Comparison of ENCODE assay signal across 30 mouse cellular contexts in genomic region chr2:173124022-173124735, GRCm38 (mm10). TPM values are rescaled to one million over a fixed set of nuclear protein-coding genes. Genes with fewer than 3 reads are reported as not detected.
DNase-seq lines count a peak whose midpoint lies in the region; ATAC-seq lines count a peak whose summit lies in the region.
"Had no signal": no experiment of that assay in that cellular context is flagged by ENCODE, and none has a peak within 500 bp of the region (broad histone marks: within the 10 kb centered on the region; RNA-seq: fewer than 3 reads in every experiment).

No protein-coding gene starts in this region.

- H3K4me1 ChIP-seq in kidney, embryonic 15.5 days = no peaks in the 10 kb centered on the region
- no peaks in the 10 kb centered on the region for H3K4me1 ChIP-seq in forebrain, embryonic 10.5 days
- H3K4me1 ChIP-seq: embryonic facial prominence, embryonic 10.5 days; neural tube, embryonic 12.5 days had no signal

- ATAC-seq in kidney, embryonic 15.5 days (replicated peaks; ENCODE audit: low FRiP score) = no peak
- ATAC-seq in megakaryocyte progenitor cell, adult 5-6 weeks (replicated peaks; ENCODE audit: poor library complexity) = peak; percentile 38; the same call in 1 of the 2 replicates
- ATAC-seq: forebrain, postnatal 0 days; hindbrain, postnatal 0 days had no signal

- DNase-seq in kidney, adult 9 months = peak; percentile 92
- DNase-seq in A20 (ENCODE audit: low read depth, low spot score) (peak; percentile 22), adipocyte (ENCODE audit: low spot score) (peak; percentile 86)
- DNase-seq in forebrain, embryonic 10.5 days (ENCODE audit: extremely low spot score, low spot score) = no peak
- no peak for DNase-seq in thymus, adult 18-20 months
- DNase-seq: cerebellum, adult 11-12 months; cerebellum, postnatal 10 days; forebrain, postnatal 0 days; gastrocnemius, postnatal 25 days; heart, adult 2 months; heart, postnatal 14 days; layer of hippocampus, adult 9-11 months; lung, embryonic 14.5 days; midbrain, embryonic 14.5 days; right cerebral cortex, postnatal 14 days; thymus, postnatal 25 days had no signal

- no peaks in the 10 kb centered on the region for H3K9me3 ChIP-seq in kidney, embryonic 15.5 days (replicated peaks)
- no peaks in the 10 kb centered on the region; the same call in 1 of the 2 replicates for H3K9me3 ChIP-seq in forebrain, embryonic 10.5 days
- H3K9me3 ChIP-seq: heart, embryonic 13.5 days; neural tube, embryonic 12.5 days had no signal

- no peak overlapping the region for H3K27ac ChIP-seq in kidney, embryonic 15.5 days
- H3K27ac ChIP-seq in forebrain, embryonic 10.5 days = no peak overlapping the region
- H3K27ac ChIP-seq: embryonic facial prominence, embryonic 10.5 days; heart, adult 2 months; heart, embryonic 13.5 days; hindbrain, postnatal 0 days; left cerebral cortex, adult 2 months; neural tube, embryonic 12.5 days had no signal

- H3K4me3 ChIP-seq in kidney, embryonic 15.5 days (replicated peaks) = no peak overlapping the region
- H3K4me3 ChIP-seq in forebrain, embryonic 10.5 days = no peak overlapping the region
- H3K4me3 ChIP-seq: embryonic facial prominence, embryonic 10.5 days; heart, adult 2 months; heart, embryonic 13.5 days; left cerebral cortex, adult 2 months; neural tube, embryonic 12.5 days had no signal

- peaks cover 12% of the 10 kb centered on the region for H3K27me3 ChIP-seq in kidney, embryonic 15.5 days
- no peaks in the 10 kb centered on the region for H3K27me3 ChIP-seq in forebrain, embryonic 10.5 days (ENCODE audit: poor library complexity, severe bottlenecking)
- H3K27me3 ChIP-seq: neural tube, embryonic 12.5 days had no signal

- WGBS in kidney, embryonic 15.5 days = 82% methylated on average over 7 of the region's 7 CpGs
- WGBS in forebrain, embryonic 10.5 days = 93% methylated on average over 7 of the region's 7 CpGs

- H3K4me2 ChIP-seq in kidney, embryonic 15.5 days = no peak overlapping the region
- H3K4me2 ChIP-seq: heart, embryonic 13.5 days; lung, embryonic 14.5 days; neural tube, embryonic 12.5 days had no signal

- no peak overlapping the region for H3K9ac ChIP-seq in kidney, embryonic 15.5 days
- H3K9ac ChIP-seq: forebrain, postnatal 0 days; heart, embryonic 13.5 days; lung, embryonic 14.5 days; neural tube, embryonic 12.5 days had no signal

- H3K36me3 ChIP-seq in kidney, embryonic 15.5 days = no peaks in the 10 kb centered on the region
- no peaks in the 10 kb centered on the region for H3K36me3 ChIP-seq in forebrain, embryonic 10.5 days (replicated peaks)
- H3K36me3 ChIP-seq: embryonic facial prominence, embryonic 10.5 days; heart, embryonic 13.5 days; neural tube, embryonic 12.5 days had no signal

RNA-seq across cellular contexts. Expression of gene Ctcfl, which starts 4.9 kb away (rescaled TPM):
- polyA plus RNA-seq in kidney, embryonic 15.5 days (2015; fragmentation: Nextera tagmentation; extraction: Ambion mirVana) = 0.12 and 0.21 TPM in 2 replicates
- total RNA-seq in megakaryocyte progenitor cell, adult 5-6 weeks (2015) = not detected in 2 replicates
- not detected in 2 replicates for total RNA-seq in megakaryocyte progenitor cell, adult 5-6 weeks (2017)
- polyA plus RNA-seq in forebrain, embryonic 10.5 days (2016; fragmentation: Nextera tagmentation; extraction: Ambion mirVana) = 0.04 and 0.07 TPM in 2 replicates
- total RNA-seq: forebrain, postnatal 0 days; gastrocnemius, postnatal 25 days; hindbrain, postnatal 0 days; megakaryocyte-erythroid progenitor cell, adult 5-6 weeks had no signal
- polyA plus RNA-seq: cortical plate, adult 2 months; forebrain, embryonic 11.5 days; heart, adult 2 months; hindbrain, postnatal 0 days; large intestine, adult 2 months; limb, embryonic 14.5 days; midbrain, embryonic 14.5 days had no signal

RNA-seq across cellular contexts. Expression of gene Pck1, which starts 28.7 kb away (rescaled TPM):
- 17.9 and 18.0 TPM in 2 replicates for polyA plus RNA-seq in kidney, embryonic 15.5 days (2015; fragmentation: Nextera tagmentation; extraction: Ambion mirVana)
- not detected in 2 replicates for total RNA-seq in megakaryocyte progenitor cell, adult 5-6 weeks (2015)
- not detected in 2 replicates for total RNA-seq in megakaryocyte progenitor cell, adult 5-6 weeks (2017)
- polyA plus RNA-seq in forebrain, embryonic 10.5 days (2016; fragmentation: Nextera tagmentation; extraction: Ambion mirVana) = not detected in 2 replicates
- total RNA-seq: forebrain, postnatal 0 days; left cerebral cortex, postnatal 36 days; megakaryocyte-erythroid progenitor cell, adult 5-6 weeks had no signal
- polyA plus RNA-seq: embryonic facial prominence, embryonic 10.5 days; forebrain, embryonic 11.5 days; forebrain, postnatal 0 days; hindbrain, embryonic 11.5 days; hindbrain, postnatal 0 days; lung, embryonic 14.5 days; midbrain, embryonic 14.5 days; neural tube, embryonic 12.5 days had no signal

Comparison
In these comparisons a context has a peak if more than half of its experiments do, and no peak if none do; other contexts are left out.
1. DNase-seq: peak in kidney, adult 9 months (single experiment), A20 (single experiment) and adipocyte (single experiment); none in forebrain, embryonic 10.5 days (single experiment) and thymus, adult 18-20 months (0 of 2).
2. RNA of gene Pck1, which starts 28.7 kb away (polyA plus RNA-seq): 17.9 to 18.0 TPM in kidney, embryonic 15.5 days; not detected in forebrain, embryonic 10.5 days; every median in the first group is over 10 times any median in the second.